Mouse (Mus musculus) T-helper 2 cell (primary cell): ENCODE data around the gene Fars2.

Experiments used
- in situ Hi-C: fragments of 300-600 bp; cut with MboI, MseI; formaldehyde crosslinking; loops from one replicate; pipeline ENCODE4 v1.15.1; 2025; ENCODE audit warnings: high pct_unique_total_duplicates

Gene Fars2

DNA sequence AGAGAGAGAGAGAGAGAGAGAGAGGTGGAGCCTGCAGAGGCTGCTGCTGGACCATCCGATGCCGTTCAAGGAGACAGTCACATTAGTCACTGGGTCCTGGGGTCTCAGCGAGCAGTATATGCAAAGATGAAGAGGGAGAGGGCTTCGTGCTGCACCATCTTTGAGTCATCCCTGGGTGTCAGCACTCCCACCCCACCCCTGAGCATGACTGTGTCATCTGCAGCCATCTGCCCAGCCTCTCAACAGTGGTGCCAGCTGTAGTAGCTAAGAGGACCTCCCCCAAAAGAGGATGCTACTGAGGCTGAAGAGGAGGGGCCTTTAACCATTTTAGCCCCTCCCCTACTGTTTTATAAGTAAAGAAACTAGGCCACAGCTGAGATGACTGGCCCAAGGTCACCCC, 459.6 kb downstream of the Fars2 start:
- in situ Hi-C loops = no loop called here

DNA sequence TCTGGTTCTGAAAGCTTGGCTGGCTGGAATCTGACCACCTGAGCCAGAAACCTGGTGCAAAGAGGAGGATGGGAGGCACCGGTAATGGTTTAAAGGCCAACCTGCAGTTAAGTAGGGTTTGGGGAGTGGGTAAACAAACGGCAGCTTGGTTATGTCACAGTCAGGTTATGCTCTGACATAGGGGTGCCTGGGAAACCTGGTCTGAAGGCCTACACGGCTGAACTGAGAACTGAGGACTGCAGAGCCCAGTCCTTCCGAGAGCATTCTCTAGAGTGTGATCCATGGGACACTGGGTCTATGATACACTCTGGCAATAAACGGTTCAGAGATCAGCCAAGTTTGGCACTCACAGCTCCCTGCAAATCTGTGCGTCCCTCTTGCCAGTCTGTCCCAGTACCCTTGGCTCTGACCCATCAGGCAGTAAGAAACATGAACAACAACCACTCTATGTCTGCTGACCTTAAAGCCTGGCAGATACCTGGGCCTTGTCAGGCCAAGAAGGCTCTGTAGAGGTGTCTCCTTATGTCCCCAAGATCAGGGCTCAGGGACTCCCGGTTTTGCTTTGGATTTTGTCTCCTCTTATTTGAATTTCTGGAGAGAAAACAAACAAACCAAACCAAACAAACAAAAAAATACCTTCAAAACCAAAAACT, 460.8 kb downstream of the Fars2 start:
- in situ Hi-C loops = no loop called here

DNA sequence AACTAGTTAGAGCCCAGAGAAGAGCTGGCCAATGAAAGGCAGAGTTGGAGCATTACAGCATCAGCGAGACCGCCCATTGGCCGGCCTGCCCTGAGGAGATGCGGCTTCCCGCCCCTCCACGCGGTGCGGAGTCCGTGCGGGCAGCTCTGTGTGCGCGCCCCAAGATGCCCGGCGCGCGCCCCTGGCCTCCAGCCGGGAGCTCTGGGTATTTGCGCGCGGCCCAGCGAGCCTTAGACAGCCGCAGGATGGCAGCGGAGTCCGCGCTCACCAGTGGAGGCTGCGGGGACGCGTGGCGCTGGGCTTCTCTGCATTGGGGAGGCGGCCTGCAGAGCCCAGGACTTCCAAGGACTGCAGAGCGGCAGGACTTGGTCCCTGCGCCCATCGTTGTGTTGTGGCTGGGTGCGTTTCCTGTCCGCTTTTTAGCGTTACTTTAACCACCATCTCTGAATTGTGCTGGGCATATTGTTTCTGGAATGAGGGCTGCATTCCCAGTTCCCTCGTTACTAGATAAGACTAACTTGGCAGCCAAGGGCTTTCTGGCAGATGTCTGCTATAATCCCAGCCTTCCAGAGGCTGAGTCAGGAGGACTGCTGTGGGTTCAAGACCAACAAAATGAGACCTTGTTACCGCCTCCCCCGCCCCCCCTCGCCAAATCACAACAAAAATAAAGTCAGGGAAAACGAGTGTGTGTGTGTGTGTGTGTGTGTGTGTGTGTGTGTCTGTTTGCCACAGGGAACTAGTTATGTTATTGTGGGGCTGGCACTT, 461.5 kb downstream of the Fars2 start:
- in situ Hi-C loops = no loop called here

DNA sequence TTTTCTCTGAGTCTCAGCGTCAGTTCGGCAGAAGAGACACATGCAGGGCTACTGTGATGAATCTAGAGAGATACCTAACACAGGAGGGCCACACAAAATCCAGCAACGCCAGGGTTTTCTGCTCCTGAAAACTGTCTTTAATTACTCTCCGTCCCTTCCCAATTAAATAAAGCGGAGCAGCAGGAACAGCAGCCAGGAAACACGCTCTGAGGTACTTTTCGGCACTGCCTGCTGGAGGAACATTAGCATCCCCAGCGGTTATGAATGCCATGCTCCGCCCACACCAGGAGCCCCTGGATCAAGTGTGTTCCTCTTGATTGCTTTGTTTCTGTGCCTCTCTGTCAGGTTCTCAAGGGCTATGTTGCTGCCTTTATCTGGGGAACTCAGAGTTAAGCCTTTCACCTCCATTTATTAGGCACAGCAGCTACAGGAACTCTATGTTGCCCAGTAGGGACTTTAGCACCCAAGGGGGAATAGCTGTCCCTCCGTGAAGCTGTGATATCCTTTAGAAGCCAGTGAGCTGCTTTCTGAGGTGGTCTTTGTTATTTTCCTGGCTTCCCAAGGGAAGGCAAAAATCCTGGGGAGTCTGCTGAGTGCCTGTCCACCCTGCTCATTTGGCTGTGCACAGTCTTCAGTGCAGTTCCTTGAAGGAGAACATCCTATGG, 465.3 kb downstream of the Fars2 start:
- in situ Hi-C loops = no loop called here

DNA sequence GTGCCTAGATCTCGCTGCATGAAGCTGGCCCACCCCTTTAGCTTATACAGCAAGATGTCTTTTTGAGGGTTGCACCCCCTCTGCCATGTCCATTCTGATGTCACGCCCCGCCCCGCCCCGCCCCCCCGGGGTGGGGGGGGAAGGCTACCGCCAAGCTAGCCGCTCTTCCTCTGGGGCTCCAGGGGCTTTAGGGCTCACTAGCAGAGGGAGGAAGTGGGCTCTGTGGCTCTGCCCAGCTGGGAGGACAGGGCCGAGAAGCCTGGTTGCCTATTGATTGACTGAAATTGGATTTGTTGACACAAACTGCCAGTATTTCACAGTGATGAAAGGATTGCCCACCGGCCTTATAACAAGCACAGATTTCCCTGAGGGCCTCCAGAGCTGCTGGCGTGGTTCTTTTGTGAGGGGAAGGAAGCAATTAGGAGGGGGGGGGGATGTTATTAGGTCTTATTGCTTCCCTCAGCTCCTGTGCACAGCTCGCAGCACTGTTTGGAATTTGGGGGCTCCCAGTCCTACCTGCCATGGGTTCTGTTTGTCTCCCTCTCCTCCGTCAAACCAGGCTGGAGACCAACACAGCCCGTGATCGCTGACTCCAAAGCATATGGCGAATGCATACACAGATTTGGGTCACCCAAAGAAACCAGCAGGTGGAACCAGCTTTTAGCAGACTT, 466.4 kb downstream of the Fars2 start:
- in situ Hi-C loops = no loop called here

DNA sequence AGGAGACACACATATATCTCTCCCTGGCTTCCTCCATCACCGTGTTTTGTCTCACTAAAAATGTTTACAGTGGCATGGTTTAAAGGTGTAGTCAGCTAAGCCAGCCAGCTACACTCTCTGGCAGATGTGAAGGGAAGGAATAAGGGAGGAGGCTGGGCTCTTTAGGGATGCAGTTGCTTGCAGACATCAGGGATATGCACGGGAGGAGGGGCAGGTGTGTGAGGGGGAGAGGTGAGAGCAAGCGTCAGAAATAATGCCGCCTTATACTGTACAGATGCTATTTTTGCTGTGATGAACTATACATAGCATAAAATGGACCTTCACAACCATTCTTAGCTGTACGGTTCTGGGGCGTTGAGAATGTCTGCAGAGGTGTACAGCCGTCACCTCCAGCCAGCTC, 467.0 kb downstream of the Fars2 start:
- in situ Hi-C loops = no loop called here

DNA sequence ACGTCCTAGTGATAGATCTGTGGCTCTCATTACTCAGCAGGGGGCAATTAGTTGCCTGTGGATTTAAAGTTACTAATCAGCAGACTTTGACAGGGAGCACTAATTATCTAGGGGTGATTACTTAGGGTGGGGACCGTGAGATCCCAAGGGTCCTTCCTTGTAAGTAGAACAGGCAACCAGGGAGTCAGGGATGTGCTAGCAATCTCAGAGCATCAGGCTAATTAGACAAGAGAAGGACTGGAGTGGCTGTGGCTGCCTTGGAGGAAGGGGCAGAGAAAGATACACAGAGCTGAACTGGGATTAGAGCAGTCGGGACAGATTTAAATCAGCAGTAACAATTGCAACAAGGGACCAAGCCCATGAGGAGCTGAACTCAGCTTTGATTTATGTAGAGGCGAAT, 471.9 kb downstream of the Fars2 start:
- in situ Hi-C loops = no loop called here

DNA sequence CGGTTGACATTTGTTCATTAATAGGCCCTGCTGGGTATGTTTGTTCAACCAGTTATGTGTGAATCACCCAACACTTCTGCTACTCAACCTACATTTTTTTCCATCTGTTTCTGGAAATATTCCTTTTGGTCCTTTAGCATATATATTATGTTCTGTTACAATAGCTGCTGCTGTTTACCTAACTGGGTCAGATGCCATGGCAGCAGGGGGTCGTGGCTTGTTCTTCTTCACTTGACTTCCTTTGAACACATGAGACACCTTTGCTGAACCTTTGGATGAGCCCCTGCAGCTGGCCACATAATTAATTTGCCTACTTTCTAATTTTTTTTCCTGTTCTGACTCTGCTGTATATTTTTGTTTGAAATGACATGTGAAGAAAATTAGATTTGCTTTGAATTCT, 475.1 kb downstream of the Fars2 start:
- in situ Hi-C loops = no loop called here

DNA sequence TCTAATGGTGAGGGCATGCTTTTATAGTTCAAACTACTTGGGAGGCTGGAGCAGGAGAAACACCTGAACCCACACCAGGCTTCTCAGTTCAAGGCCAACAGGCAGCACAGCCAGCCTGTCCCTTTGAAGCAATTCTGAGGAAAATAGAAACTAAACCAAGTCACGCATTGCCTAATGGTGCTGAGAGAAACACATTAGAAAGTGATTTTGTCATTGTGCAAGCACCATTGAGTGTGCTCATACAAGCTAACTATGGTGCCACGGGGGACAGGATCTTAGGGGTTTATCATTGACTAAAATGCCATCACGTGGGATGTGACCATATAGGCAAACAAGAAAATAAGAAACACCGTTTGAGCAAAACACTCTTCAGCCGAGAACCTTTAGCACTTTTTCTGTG, 489.5 kb downstream of the Fars2 start:
- in situ Hi-C loops = no loop called here

DNA sequence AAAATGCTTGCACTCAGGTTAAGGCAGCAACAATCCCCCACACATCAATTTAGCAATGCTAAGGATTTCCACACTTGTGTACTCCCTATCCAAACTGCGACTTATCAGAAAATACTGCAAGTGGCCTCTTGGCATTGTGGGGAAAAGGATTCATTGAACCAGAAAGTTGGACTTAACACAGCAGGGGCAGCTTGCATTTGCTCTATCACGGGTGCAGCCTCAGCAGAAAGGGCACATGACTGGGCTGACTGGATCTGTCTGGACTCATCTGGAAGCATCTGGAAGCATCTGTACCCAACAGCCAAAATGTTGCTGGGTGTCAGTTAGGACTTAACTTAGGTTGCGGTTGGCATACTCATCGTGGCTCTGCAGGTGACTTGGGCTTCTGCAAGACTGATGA, 490.7 kb downstream of the Fars2 start:
- in situ Hi-C loops = no loop called here

DNA sequence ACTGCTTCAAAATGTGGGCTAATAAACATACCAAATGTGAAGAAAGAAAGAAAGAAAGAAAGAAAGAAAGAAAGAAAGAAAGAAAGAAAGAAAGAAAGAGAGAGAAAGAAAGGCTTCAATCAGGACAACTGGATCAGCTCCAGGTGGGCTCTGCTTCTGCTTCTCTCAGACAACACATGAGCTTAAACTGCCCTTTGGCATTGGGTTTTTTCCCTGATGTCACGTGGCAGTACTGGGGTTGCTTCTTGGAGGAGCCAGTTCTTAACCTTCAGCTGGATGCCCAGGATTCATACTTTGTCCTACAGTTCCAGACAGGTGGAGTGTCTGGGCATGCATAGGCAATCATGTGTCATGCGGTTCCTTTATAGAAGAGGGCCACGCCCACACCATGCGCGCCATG, 493.2 kb downstream of the Fars2 start:
- in situ Hi-C loops = no loop called here

DNA sequence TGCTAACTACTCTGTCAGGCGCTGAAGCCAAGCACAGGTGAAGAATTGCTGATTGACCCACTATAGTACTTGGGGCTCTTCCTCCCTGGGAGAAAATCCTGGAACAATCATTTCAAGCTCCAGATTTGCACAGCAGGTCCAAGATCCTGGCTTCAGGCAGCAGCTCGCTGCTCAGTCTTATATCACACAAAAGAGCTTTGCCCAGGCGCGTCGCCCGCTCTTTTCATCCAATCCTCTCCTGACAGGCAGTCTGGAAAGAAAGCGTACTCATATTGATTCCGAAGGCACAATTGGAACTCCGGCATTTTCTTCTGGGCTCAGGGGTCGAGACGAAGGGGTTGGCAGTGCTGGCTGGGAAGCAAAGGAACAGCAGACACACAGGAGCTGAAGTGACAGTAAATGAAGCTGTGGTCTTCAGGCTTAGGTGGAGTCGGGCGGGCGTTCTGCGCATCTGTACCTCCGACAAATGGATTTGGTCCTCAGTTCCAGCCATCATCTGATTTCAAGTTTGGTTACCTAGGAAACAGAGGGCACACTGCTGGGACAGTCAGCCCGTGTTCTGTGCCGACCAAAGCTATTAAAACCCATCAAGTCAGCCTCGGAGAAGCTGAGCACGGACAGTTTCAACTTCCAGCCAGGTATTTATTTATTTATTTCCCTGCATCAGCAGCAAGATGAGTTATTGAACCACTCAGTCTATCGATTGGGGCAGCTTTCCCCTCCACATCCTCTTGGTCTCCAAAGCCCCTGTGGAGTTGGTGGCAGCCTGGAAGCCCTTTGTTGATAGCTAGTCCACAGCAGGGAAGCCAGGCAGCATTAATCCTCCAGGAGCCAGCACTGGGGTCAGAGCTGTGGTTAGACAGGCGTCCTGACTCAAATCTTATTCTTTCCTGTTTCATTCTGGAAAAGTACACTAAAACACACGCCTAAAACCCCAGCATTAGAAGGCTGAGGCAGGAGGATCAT, 495.9 kb downstream of the Fars2 start:
- in situ Hi-C loops = no loop called here

DNA sequence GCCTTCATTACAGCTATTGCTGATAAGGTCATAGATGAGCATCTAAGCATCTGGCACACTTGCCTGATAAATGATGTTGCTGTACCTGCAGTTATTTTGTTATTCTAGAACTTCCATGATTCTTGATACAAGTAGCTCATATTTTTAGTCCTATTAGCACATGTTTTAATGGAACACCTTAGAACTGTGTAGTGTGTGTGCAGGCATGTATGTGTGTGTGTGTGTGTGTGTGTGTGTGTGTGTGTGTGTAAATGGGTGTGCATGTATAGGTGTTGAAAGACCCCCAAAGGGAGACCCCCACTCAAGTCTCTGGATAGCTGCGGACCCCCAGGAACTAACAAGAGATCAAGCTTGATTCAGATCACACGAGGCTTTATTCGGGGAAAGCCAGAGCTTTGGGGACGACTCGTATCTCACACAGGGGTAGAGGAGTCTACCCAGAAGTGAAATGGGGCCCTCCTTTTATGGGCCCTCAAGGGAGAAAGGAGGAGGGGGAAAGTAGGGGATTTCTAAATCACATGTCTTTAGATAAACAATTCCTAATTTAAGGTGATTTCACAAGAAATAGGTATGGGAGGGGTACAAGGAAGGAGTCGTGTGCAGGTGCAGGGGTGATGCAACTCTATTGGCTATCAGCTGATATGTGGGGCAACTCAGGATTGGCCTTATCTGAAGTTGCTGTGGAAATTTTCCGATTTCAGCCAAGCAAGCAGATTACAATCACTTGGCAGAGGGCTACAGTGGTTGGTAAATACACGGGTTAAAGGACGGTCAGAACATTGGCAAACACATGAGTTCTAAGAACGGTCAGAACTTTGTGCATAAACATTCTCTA, 503.5 kb downstream of the Fars2 start:
- in situ Hi-C loops = no loop called here

DNA sequence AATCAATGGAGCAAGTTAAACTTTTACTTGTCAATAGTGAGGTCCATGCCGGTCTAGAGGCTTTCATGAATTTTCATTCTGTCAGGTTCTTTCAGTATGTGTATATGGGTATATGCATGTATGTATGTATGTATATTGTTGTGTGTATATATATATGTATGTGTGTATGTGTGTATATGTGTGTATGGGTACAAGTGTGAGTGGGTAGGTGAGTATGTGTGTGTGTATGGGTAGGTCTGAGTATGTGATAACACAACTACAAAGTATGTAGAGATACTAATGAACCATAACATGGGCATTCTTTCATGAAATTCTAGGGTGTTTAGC, 504.1 kb downstream of the Fars2 start:
- in situ Hi-C loops = no loop called here

DNA sequence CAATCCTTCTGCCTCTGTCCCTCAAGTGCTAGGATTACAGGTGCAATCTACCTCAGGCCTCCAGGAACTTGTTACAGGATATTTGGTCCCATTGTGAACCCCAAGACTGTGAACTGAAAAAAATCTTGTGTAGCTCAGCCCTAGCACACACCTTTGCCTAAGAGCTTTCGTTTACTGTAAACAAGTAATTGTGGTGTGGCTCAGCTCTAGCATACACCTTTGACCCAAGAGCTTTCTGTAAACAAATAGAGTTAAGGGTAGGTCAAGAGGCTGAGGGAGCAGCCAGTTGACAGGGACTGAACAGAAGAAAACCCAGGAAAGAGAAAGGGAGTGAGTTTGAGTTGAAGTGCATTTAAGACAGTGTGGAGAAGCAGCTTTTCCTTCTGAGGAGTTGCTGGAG, 506.3 kb downstream of the Fars2 start:
- in situ Hi-C loops = no loop called here

DNA sequence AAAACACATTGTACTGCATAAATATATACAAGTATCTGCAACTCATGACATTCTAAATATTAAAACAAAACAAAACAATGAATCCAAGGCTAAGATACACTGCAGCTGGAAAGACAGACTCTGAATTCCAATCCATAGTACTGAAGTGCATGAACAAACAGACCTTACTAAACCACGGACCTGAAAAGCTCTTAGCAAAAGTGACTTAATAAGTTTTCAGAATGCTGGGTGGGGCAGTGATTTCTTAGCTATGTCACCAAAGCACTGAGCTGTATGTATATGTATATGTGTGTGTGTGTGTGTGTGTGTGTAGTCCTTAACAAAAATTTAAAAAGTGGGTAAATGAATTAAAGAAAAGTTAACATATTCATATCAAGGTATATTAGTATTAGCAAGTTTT, 511.9 kb downstream of the Fars2 start:
- in situ Hi-C loops = no loop called here

DNA sequence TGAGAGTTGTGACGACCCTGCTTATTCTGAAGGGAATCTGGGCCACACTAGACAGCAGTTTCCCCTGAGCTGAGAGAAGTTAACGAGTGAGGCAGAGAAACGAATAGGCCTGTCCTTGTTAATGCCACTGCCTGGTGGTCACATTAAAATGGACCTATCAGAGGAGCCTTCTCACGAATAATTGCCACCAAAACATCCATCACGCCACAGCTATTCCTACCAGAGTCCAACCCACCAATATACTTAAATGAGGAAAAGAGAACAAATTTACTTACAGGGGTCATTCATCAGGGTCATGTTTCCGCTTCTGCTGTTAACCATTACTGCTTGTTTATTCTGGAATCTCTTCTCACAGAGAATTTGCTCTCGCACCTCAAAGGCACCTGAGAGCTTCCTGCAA, 531.0 kb downstream of the Fars2 start:
- in situ Hi-C loops = no loop called here

DNA sequence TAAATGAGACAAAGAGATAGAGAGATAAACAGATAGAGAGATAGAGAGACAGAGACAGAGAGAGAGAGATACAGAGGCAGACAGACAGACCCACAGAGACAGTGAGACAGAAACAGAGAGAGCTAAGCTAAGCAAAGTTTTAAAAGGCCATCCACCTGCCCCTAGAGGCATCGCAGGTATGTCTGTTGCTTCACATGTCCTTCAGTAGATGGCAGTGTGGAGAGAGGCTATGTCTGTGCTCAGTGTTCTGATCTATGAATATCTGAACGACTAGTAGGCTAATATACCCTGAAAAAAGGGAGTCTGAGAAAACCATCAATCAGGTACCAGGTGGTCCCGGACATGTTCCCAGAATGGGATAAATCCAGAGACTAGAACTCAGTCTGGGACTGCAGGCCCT, 537.0 kb downstream of the Fars2 start:
- in situ Hi-C loops = no loop called here

DNA sequence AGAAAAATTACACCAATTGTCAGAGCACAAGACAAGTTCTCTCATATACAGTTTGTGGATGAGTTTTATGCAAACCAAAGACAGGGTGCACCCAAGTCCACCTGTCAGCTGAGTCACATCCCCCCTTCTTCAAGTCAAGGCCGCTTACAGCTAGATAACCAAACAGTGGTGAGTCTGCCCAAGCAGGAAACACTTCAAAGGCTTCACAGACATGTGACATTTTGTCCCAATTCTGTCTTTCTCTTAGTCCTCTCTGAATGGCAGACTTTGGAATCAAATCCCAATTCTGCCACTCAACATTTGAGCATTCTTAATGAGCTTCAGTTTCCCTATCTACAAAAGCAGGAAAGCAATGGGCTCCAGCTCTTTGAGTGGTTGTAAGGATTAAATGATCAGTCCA, 562.1 kb downstream of the Fars2 start:
- in situ Hi-C loops = loop anchor here (25.0 kb wide), 1 partner anchor 1483 kb away; the partner anchor contains the start of gene Dsp

DNA sequence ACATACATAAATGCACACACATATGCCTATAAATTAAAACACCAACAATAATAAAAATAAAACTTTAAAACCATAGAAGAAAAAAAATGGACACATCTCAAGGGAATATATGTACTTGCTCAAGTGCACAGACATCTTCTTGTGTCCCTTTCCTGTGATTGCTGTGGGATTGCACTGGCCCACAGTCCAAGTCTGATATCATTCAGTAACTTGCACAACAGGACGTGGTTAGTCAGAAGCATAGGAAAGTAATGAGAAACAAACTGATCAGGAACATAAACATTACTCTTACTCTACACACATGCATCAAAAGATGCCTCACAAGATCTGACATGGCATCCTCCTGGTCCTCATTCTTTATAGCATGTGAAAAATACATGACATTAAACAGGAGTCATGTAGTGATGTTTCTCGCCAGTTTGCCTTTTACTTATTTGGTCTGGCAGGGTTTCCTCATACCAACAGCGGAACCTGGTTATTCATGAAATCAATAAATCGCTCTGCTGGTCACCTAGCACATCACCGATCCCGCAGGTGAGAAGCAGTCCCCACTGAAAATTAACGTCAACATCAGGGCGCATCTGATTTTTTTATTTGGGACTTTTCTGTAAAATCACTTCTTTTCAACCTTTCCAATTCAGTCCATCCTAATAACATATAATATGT, 563.6 kb downstream of the Fars2 start:
- in situ Hi-C loops = loop anchor here (25.0 kb wide), 1 partner anchor 1481 kb away; the partner anchor contains the start of gene Dsp
